Mouse (Mus musculus): ENCODE measurements at regions not wholly inside any gene's neighbourhood (a gene's known extent, or its start where the extent isn't known, plus 50 kb on each side); places are given as distances from the start of the nearest gene placed in this dataset.

DNA sequence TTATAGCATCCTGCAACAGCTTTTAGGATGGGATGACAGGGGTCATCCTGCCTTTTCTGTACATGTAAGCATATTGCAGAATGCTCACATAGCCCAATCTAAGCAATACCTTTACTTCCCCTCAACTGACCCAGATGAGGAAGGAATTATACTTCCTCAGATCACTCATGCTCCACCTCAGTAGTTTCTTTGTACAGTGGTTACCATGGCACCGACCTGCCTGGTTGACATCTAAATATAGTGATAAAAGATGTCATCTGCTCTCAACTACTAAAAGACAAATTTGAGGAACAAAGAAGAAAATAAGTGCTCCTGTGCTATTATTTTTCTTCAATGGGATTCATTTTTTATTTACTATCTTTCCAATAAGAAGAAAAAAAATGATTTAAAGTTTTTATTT, 994.6 kb upstream of the Gm37988 start:
- no peak for DNase-seq

DNA sequence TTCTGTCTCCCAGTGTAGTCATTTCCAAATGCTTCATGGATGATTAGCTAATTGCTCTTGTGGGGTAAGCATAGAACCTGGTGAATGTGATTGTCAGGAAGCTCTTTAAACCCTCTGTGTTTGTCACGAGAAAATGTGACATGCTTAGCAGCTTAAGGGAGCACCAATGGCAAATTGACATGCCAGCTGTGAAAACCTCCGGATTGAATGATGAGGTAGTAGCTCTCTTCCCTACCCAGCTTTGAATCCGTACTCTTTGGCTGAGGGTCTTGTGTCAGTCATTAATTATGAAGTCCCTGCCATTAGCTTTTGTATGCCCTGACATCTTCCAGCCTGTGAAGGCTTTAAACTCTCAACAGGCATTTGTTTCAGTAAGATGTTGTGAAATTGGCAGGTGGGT, 965.7 kb upstream of the Gm37988 start:
- peak; percentile 7 for DNase-seq
